Comparison of ENCODE assay signal across 14 mouse cellular contexts in genomic region chr2:32870275-32871100, GRCm38 (mm10). TPM values are rescaled to one million over a fixed set of nuclear protein-coding genes. Genes with fewer than 3 reads are reported as not detected.
A peak's percentile ranks its signal among the peaks of the same experiment; 100 is the strongest.
DNase-seq lines count a peak whose midpoint lies in the region; ATAC-seq and TF ChIP-seq lines count a peak whose summit lies in the region.
"Had no signal": no experiment of that assay in that cellular context is flagged by ENCODE, and none has a peak within 500 bp of the region (broad histone marks: within the 10 kb centered on the region; RNA-seq: fewer than 3 reads in every experiment).

No protein-coding gene starts in this region.

- H3K9me3 ChIP-seq in heart, embryonic 13.5 days = no peaks in the 10 kb centered on the region
- H3K9me3 ChIP-seq in heart, embryonic 11.5 days (replicated peaks; ENCODE audit: control insufficient read depth, low read length) = no peaks in the 10 kb centered on the region
- no peaks in the 10 kb centered on the region for H3K9me3 ChIP-seq in ES-E14 (ENCODE audit: control insufficient read depth, insufficient read depth, low read depth, low read length)
- no peaks in the 10 kb centered on the region for H3K9me3 ChIP-seq in liver, embryonic 16.5 days (replicated peaks; ENCODE audit: control insufficient read depth, low read length)
- H3K9me3 ChIP-seq in forebrain, embryonic 14.5 days (replicated peaks; ENCODE audit: control insufficient read depth, low read length) = no peaks in the 10 kb centered on the region
- H3K9me3 ChIP-seq: forebrain, embryonic 10.5 days; G1E; midbrain, embryonic 12.5 days had no signal

- in situ Hi-C loops in ES-E14 (cut with MboI; ENCODE audit: low sequenced_read_pairs in 2 of 2, unreplicated experiment in 2 of 2) = no loop called here

- peak overlapping the region; percentile 24; the same call in 1 of the 2 replicates for H3K9ac ChIP-seq in heart, embryonic 13.5 days
- no peak overlapping the region for H3K9ac ChIP-seq in heart, embryonic 11.5 days (ENCODE audit: low read depth, low read length)
- H3K9ac ChIP-seq in ES-E14 (ENCODE audit: insufficient read depth, low read depth, low read length, poor library complexity, severe bottlenecking) = peak overlapping the region; percentile 10; the same call in 1 of the 2 replicates
- H3K9ac ChIP-seq in liver, embryonic 16.5 days (ENCODE audit: low read depth, low read length) = no peak overlapping the region
- H3K9ac ChIP-seq in forebrain, embryonic 14.5 days (ENCODE audit: low read length) = no peak overlapping the region
- H3K9ac ChIP-seq: midbrain, embryonic 12.5 days had no signal

- ATAC-seq in heart, embryonic 13.5 days (ENCODE audit: extremely low read depth, insufficient number of reproducible peaks, low FRiP score, low TSS enrichment) = no peak
- no peak for ATAC-seq in heart, embryonic 11.5 days (replicated peaks; ENCODE audit: insufficient number of reproducible peaks, low FRiP score, low TSS enrichment)
- peak; percentile 25; the same call in 1 of the 2 replicates for ATAC-seq in liver, embryonic 16.5 days (ENCODE audit: low read depth)
- no peak for ATAC-seq in forebrain, embryonic 14.5 days

- no peaks in the 10 kb centered on the region for H3K36me3 ChIP-seq in heart, embryonic 13.5 days
- H3K36me3 ChIP-seq in heart, embryonic 11.5 days (ENCODE audit: control insufficient read depth, insufficient read depth, low read length) = no peaks in the 10 kb centered on the region
- no peaks in the 10 kb centered on the region for H3K36me3 ChIP-seq in ES-E14 (ENCODE audit: control insufficient read depth, insufficient read depth, low read length, poor library complexity, severe bottlenecking)
- H3K36me3 ChIP-seq in liver, embryonic 16.5 days (ENCODE audit: control insufficient read depth, insufficient read depth) = no peaks in the 10 kb centered on the region
- no peaks in the 10 kb centered on the region for H3K36me3 ChIP-seq in myocyte (ENCODE audit: control insufficient read depth, insufficient read depth)
- no peaks in the 10 kb centered on the region for H3K36me3 ChIP-seq in forebrain, embryonic 14.5 days (ENCODE audit: control insufficient read depth, insufficient read depth, low read length)
- H3K36me3 ChIP-seq: forebrain, embryonic 10.5 days; G1E; midbrain, embryonic 12.5 days had no signal

- no peak overlapping the region for H3ac ChIP-seq in myocyte (ENCODE audit: control insufficient read depth, insufficient read length)

- H3K4me3 ChIP-seq in heart, embryonic 13.5 days = no peak overlapping the region
- H3K4me3 ChIP-seq in heart, embryonic 11.5 days (ENCODE audit: low read depth, low read length) = no peak overlapping the region
- H3K4me3 ChIP-seq in ES-E14 (ENCODE audit: insufficient read depth in 1 of 2, low read depth in 1 of 2, low read length in 2 of 2, poor library complexity in 1 of 2, severe bottlenecking in 1 of 2) = no peak overlapping the region
- H3K4me3 ChIP-seq in liver, embryonic 16.5 days (ENCODE audit: low read depth, low read length) = no peak overlapping the region
- H3K4me3 ChIP-seq in myocyte = no peak overlapping the region
- H3K4me3 ChIP-seq in forebrain, embryonic 14.5 days (ENCODE audit: low read depth, low read length) = no peak overlapping the region
- H3K4me3 ChIP-seq: forebrain, embryonic 10.5 days; left cerebral cortex, adult 2 months; midbrain, embryonic 12.5 days had no signal

- peaks cover 12% of the 10 kb centered on the region for H3K79me2 ChIP-seq in myocyte (ENCODE audit: control insufficient read depth, insufficient read depth)

- no peaks in the 10 kb centered on the region for H3K27me3 ChIP-seq in heart, embryonic 13.5 days (replicated peaks)
- H3K27me3 ChIP-seq in heart, embryonic 11.5 days (ENCODE audit: control insufficient read depth, insufficient read depth, low read length) = no peaks in the 10 kb centered on the region
- no peaks in the 10 kb centered on the region; the same call in 1 of the 2 replicates for H3K27me3 ChIP-seq in liver, embryonic 16.5 days (ENCODE audit: control insufficient read depth, insufficient read depth, low read depth, low read length)
- H3K27me3 ChIP-seq in myocyte (ENCODE audit: control insufficient read depth, insufficient read depth, insufficient read length) = no peaks in the 10 kb centered on the region
- no peaks in the 10 kb centered on the region for H3K27me3 ChIP-seq in forebrain, embryonic 14.5 days (replicated peaks; ENCODE audit: control insufficient read depth, insufficient read depth, low read length)
- H3K27me3 ChIP-seq: midbrain, embryonic 12.5 days had no signal

- TF ChIP-seq POLR2A in myocyte (IDR thresholded peaks at IDR 0.05; ENCODE audit: insufficient read length, low read depth) = no peak

- no peak overlapping the region for H3K27ac ChIP-seq in heart, embryonic 13.5 days (replicated peaks)
- H3K27ac ChIP-seq in heart, embryonic 11.5 days (ENCODE audit: low read depth, low read length) = no peak overlapping the region
- peak overlapping the region; percentile 82 for H3K27ac ChIP-seq in ES-E14 (ENCODE audit: insufficient read depth, low read depth, low read length, poor library complexity, severe bottlenecking)
- H3K27ac ChIP-seq in liver, embryonic 16.5 days (ENCODE audit: low read length) = no peak overlapping the region
- H3K27ac ChIP-seq in forebrain, embryonic 14.5 days (ENCODE audit: low read depth, low read length) = no peak overlapping the region
- H3K27ac ChIP-seq: forebrain, embryonic 10.5 days; left cerebral cortex, adult 2 months; midbrain, embryonic 12.5 days had no signal

- peaks cover 41% of the 10 kb centered on the region for H3K4me1 ChIP-seq in heart, embryonic 13.5 days
- H3K4me1 ChIP-seq in heart, embryonic 11.5 days (ENCODE audit: control insufficient read depth, insufficient read depth, low read length) = peaks cover 32% of the 10 kb centered on the region
- peaks cover 5 to 41% of the 10 kb centered on the region in 2 experiments for H3K4me1 ChIP-seq in ES-E14 (ENCODE audit: control insufficient read depth in 2 of 2, insufficient read depth in 2 of 2, low read length in 2 of 2, poor library complexity in 1 of 2)
- H3K4me1 ChIP-seq in liver, embryonic 16.5 days (ENCODE audit: control insufficient read depth, low read depth, low read length) = peaks cover 14% of the 10 kb centered on the region
- no peaks in the 10 kb centered on the region for H3K4me1 ChIP-seq in forebrain, embryonic 14.5 days (ENCODE audit: control insufficient read depth, insufficient read depth, low read length)

- H3K4me2 ChIP-seq in heart, embryonic 13.5 days = no peak overlapping the region
- H3K4me2 ChIP-seq in heart, embryonic 11.5 days = no peak overlapping the region
- no peak overlapping the region for H3K4me2 ChIP-seq in liver, embryonic 16.5 days (ENCODE audit: low read depth, low read length)
- H3K4me2 ChIP-seq in myocyte (ENCODE audit: low read depth) = peak overlapping the region; percentile 54
- H3K4me2 ChIP-seq in forebrain, embryonic 14.5 days (ENCODE audit: low read length) = no peak overlapping the region
- H3K4me2 ChIP-seq: midbrain, embryonic 12.5 days had no signal

- no peak for DNase-seq in ES-E14 (ENCODE audit: low read depth, low spot score)
- no peak for DNase-seq in forebrain, embryonic 14.5 days (ENCODE audit: low spot score)
- no peak for DNase-seq in gastrocnemius, adult 18-20 months (ENCODE audit: low spot score)
- no peak for DNase-seq in spleen, postnatal 14 days (ENCODE audit: low spot score in 2 of 2)
- DNase-seq: cerebellum, postnatal 36 days; kidney, adult 11 months had no signal

- 55% methylated on average over 8 of the region's 8 CpGs for WGBS in heart, embryonic 13.5 days
- 53% methylated on average over 8 of the region's 8 CpGs for WGBS in heart, embryonic 11.5 days (ENCODE audit: insufficient replicate concordance)
- 34% methylated on average over 8 of the region's 8 CpGs for WGBS in liver, embryonic 16.5 days (ENCODE audit: insufficient replicate concordance)
- WGBS in forebrain, embryonic 14.5 days = 56% methylated on average over 8 of the region's 8 CpGs

TF ChIP-seq in ES-E14, 5 proteins besides CTCF, POLR2A, EP300 and RAD21:
- no peak for TF ChIP-seq CHD2 (IDR thresholded peaks at IDR 0.05; ENCODE audit: low read depth, low read length)
- peak; percentile 95 for TF ChIP-seq ZNF384 (IDR thresholded peaks at IDR 0.05; ENCODE audit: low read depth, low read length)

TF ChIP-seq in myocyte, 11 proteins besides CTCF, POLR2A, EP300 and RAD21:
- TF ChIP-seq MYOD1 (IDR thresholded peaks at IDR 0.05; ENCODE audit: control insufficient read depth in 1 of 3, insufficient read length in 2 of 3, low read depth in 2 of 3) (peak in 1 of 3 experiments; percentile 75), SRF (IDR thresholded peaks at IDR 0.05; ENCODE audit: control insufficient read depth, insufficient read length, low read depth) (no peak), MYOG (IDR thresholded peaks at IDR 0.05; ENCODE audit: control insufficient read depth in 1 of 3, insufficient read depth in 1 of 3, insufficient read length in 2 of 3, low read depth in 2 of 3) (peak in 1 of 3 experiments; percentile 54)

RNA-seq across cellular contexts. Expression of gene Fam129b, which starts 5.4 kb away (rescaled TPM):
- 46.4 and 47.1 TPM in 2 replicates for polyA plus RNA-seq in heart, embryonic 13.5 days (2015; fragmentation: Nextera tagmentation; extraction: Ambion mirVana)
- 21.5 and 24.2 TPM in 2 replicates for polyA plus RNA-seq in heart, embryonic 11.5 days (2014; fragmentation: Nextera tagmentation; extraction: Ambion mirVana)
- 65.3 and 90.0 TPM in 2 replicates for total RNA-seq in ES-E14 (2012; rRNA removed)
- 9.4 and 11.9 TPM in 2 replicates for polyA plus RNA-seq in liver, embryonic 16.5 days (2015; fragmentation: Nextera tagmentation; extraction: Ambion mirVana)
- 204 TPM for polyA plus RNA-seq in myocyte (2012; fragmentation: generic; extraction: Trizol)
- polyA plus RNA-seq in forebrain, embryonic 14.5 days (2014; fragmentation: Nextera tagmentation; extraction: Ambion mirVana) = 13.8 and 17.7 TPM in 2 replicates
- total RNA-seq in gastrocnemius, adult 18-20 months (2021) = 1 to 10 TPM; 4.8 to 8.2 TPM

RNA-seq across cellular contexts. Expression of gene Stxbp1, which starts 23.4 kb away (rescaled TPM):
- polyA plus RNA-seq in heart, embryonic 13.5 days (2015; fragmentation: Nextera tagmentation; extraction: Ambion mirVana) = 23.6 and 24.8 TPM in 2 replicates
- polyA plus RNA-seq in heart, embryonic 11.5 days (2014; fragmentation: Nextera tagmentation; extraction: Ambion mirVana) = 20.6 and 26.1 TPM in 2 replicates
- total RNA-seq in ES-E14 (2012; rRNA removed) = 4.0 and 6.6 TPM in 2 replicates
- 2.6 and 2.9 TPM in 2 replicates for polyA plus RNA-seq in liver, embryonic 16.5 days (2015; fragmentation: Nextera tagmentation; extraction: Ambion mirVana)
- 32.2 TPM for polyA plus RNA-seq in myocyte (2012; fragmentation: generic; extraction: Trizol)
- 127 and 174 TPM in 2 replicates for polyA plus RNA-seq in forebrain, embryonic 14.5 days (2014; fragmentation: Nextera tagmentation; extraction: Ambion mirVana)
- 1 to 10 TPM; 1.9 to 6.0 TPM for total RNA-seq in gastrocnemius, adult 18-20 months (2021)

Comparison
In these comparisons a context has a peak if more than half of its experiments do, and no peak if none do; other contexts are left out.
1. H3K9ac ChIP-seq: peak in heart, embryonic 13.5 days (single experiment) and ES-E14 (single experiment); none in heart, embryonic 11.5 days (single experiment), liver, embryonic 16.5 days (single experiment) and forebrain, embryonic 14.5 days (single experiment).